Mouse (Mus musculus) CD4-positive, CD25-positive, alpha-beta regulatory T cell, adult 9 weeks (primary cell): ENCODE data around the gene Frmpd3. TPM values are rescaled to one million over a fixed set of nuclear protein-coding genes. Genes with fewer than 3 reads are reported as not detected.

Experiments used
- polyA plus RNA-seq: library from polyadenylated mRNA; unstranded; fragments of 100-300 nt; shearing (Covaris generic); gene quantifications from one replicate; pipeline ENCODE4 v1.2.1, GENCODE M21; 2017

The Frmpd3 gene
- not detected for polyA plus RNA-seq

DNA sequence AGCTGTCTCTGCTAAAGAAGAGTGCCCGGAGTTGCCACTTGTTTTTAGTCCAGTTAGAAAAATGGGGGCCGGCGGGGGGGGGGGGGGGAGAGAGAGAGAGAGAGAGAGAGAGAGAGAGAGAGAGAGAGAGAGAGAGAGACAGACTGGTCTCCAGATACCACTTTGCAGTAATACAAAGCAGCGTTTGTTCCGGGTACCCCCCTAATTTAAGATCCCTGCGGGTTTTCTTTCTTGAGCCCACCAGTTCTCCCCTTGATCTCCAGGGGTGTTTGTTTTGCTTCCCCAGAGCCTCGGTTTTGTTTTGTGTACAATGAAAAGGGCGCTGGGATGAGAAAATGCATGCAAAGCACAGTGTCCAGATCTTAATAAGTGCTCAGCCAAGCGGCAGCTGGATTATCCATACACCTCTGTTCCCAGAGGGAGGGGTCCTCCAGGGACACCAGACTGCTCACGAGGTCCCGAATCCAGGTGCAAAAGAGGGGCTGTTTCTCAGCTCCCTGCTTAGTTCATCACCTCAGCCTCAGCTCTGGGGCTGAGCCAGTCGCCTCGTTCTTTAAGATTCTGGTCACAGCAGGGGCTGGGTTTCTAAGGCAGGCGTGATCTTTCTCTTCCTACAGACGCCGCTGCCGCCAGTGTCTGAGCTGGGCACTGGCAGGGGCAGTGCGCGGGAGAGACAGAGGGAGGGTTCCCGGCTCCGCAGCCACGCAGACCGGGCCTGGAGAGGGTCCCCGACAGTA is at the start of gene Frmpd3:
Frmpd3 (plus strand) TSS at position 608 of the 737 bp plus-strand sequence.

DNA sequence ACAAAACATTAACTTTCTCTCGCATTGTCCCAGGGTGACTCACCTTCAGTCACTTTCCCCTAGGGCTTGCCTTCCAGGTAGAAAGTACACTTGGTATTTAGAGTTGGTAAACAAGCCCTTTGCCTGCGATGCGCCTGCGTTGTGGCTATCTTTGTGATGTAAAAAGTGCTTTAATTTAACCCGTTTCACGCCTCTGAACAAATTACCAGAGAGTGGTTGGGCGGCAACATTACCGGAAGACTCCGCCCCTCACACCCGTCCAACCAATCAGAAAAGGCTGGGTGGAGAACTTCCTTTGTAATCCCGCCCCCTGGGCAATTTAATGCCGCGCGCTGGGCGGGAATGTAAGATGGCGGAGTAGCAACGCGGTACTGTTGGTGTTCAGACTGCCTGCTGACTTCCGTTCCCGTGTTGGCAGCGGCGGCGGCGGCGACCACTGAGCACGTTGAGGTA is 114.2 kb downstream of the Frmpd3 start, which contains the start of gene Prps1:
Prps1 (plus strand) TSS at position 335 of the 453 bp plus-strand sequence.

Other genes starting within 250 kb of the Frmpd3 start
- 82.3 TPM for gene Prps1, start 114.3 kb downstream of the Frmpd3 start, polyA plus RNA-seq